Mouse (Mus musculus): ENCODE results near the gene Edaradd. TPM values are rescaled to one million over a fixed set of nuclear protein-coding genes. Genes with fewer than 3 reads are reported as not detected.
A peak's percentile ranks its signal among the peaks of the same experiment; 100 is the strongest.

Gene Edaradd
- total and polyA plus RNA-seq, 2 experiments from 2014 or later: 1.2 to 1.5 TPM

- H3K4me1 ChIP-seq (ENCODE audit: insufficient read depth, low read length): no peaks in the 10 kb centered on the region
- no peak for ATAC-seq
- no peak overlapping the region for H3K4me2 ChIP-seq (ENCODE audit: low read depth, low read length)
- no peaks in the 10 kb centered on the region for H3K9me3 ChIP-seq (ENCODE audit: low read length)
- H3K27me3 ChIP-seq (ENCODE audit: insufficient read depth, low read length): no peaks in the 10 kb centered on the region
- WGBS: 77% methylated on average over 14 of the region's 14 CpGs
- H3K9ac ChIP-seq (replicated peaks; ENCODE audit: low read length): no peak overlapping the region
- H3K36me3 ChIP-seq (ENCODE audit: insufficient read depth, low read length): peaks cover 25% of the 10 kb centered on the region; the same call in 1 of the 2 replicates
- H3K4me3 ChIP-seq (ENCODE audit: low read length): no peak overlapping the region
- no peak for TF ChIP-seq CTCF (IDR thresholded peaks at IDR 0.05; ENCODE audit: low read depth)
- H3K27ac ChIP-seq: no peak overlapping the region
- DNase-seq (ENCODE audit: low spot score): no peak
Measured at GRCm38 (mm10) chr13:12453150-12453549, 67.1 kb downstream of the Edaradd start.

- WGBS: 55% methylated on average over 2 of the region's 2 CpGs
- DNase-seq (ENCODE audit: low spot score): peak; percentile 73
- Histone ChIP-seq H3K4me1 (ENCODE audit: insufficient read depth, low read length) (no peaks in the 10 kb centered on the region), H3K4me3 (ENCODE audit: low read length) (no peak overlapping the region), H3K27me3 (ENCODE audit: insufficient read depth, low read length) (no peaks in the 10 kb centered on the region), H3K9me3 (ENCODE audit: low read length) (no peaks in the 10 kb centered on the region), H3K4me2 (ENCODE audit: low read depth, low read length) (no peak overlapping the region), H3K27ac (no peak overlapping the region), H3K36me3 (ENCODE audit: insufficient read depth, low read length) (peaks cover 38% of the 10 kb centered on the region), H3K9ac (replicated peaks; ENCODE audit: low read length) (no peak overlapping the region)
- no peak for TF ChIP-seq CTCF (IDR thresholded peaks at IDR 0.05; ENCODE audit: low read depth)
- peak; percentile 80 for ATAC-seq
Measured at GRCm38 (mm10) chr13:12442008-12442587, 78.1 kb downstream of the Edaradd start.

- Histone ChIP-seq H3K9ac (replicated peaks; ENCODE audit: low read length) (no peak overlapping the region), H3K9me3 (ENCODE audit: low read length) (no peaks in the 10 kb centered on the region), H3K4me2 (ENCODE audit: low read depth, low read length) (no peak overlapping the region), H3K4me3 (ENCODE audit: low read length) (no peak overlapping the region), H3K27me3 (ENCODE audit: insufficient read depth, low read length) (no peaks in the 10 kb centered on the region), H3K27ac (no peak overlapping the region), H3K36me3 (ENCODE audit: insufficient read depth, low read length) (peaks cover 45% of the 10 kb centered on the region), H3K4me1 (ENCODE audit: insufficient read depth, low read length) (no peaks in the 10 kb centered on the region)
- no peak for TF ChIP-seq CTCF (IDR thresholded peaks at IDR 0.05; ENCODE audit: low read depth)
- DNase-seq (ENCODE audit: low spot score): no peak
- 87% methylated on average over 6 of the region's 6 CpGs for WGBS
- no peak for ATAC-seq
Measured at GRCm38 (mm10) chr13:12440813-12441212, 79.4 kb downstream of the Edaradd start.

- Histone ChIP-seq H3K9ac (replicated peaks; ENCODE audit: low read length) (no peak overlapping the region), H3K4me2 (ENCODE audit: low read depth, low read length) (no peak overlapping the region), H3K4me1 (ENCODE audit: insufficient read depth, low read length) (no peaks in the 10 kb centered on the region), H3K36me3 (ENCODE audit: insufficient read depth, low read length) (peaks cover 57% of the 10 kb centered on the region), H3K9me3 (ENCODE audit: low read length) (no peaks in the 10 kb centered on the region), H3K4me3 (ENCODE audit: low read length) (no peak overlapping the region), H3K27me3 (ENCODE audit: insufficient read depth, low read length) (no peaks in the 10 kb centered on the region), H3K27ac (no peak overlapping the region)
- no peak for TF ChIP-seq CTCF (IDR thresholded peaks at IDR 0.05; ENCODE audit: low read depth)
- DNase-seq (ENCODE audit: low spot score): no peak
- WGBS: 91% methylated on average over 3 of the region's 3 CpGs
- no peak for ATAC-seq
Measured at GRCm38 (mm10) chr13:12439586-12439985, 80.7 kb downstream of the Edaradd start.

GRCm38 (mm10) chr13:12433843-12434242, 86.4 kb downstream of the Edaradd start:
- ATAC-seq (no peak), DNase-seq (ENCODE audit: low spot score) (no peak)
- H3K36me3 ChIP-seq (ENCODE audit: insufficient read depth, low read length): peaks cover 84% of the 10 kb centered on the region
- H3K9me3 ChIP-seq (ENCODE audit: low read length): no peaks in the 10 kb centered on the region
- no peak for TF ChIP-seq CTCF (IDR thresholded peaks at IDR 0.05; ENCODE audit: low read depth)
- WGBS: 84% methylated on average over 5 of the region's 5 CpGs
- no peak overlapping the region for H3K27ac ChIP-seq
- H3K4me1 ChIP-seq (ENCODE audit: insufficient read depth, low read length): no peaks in the 10 kb centered on the region
- no peak overlapping the region for H3K4me2 ChIP-seq (ENCODE audit: low read depth, low read length)
- H3K4me3 ChIP-seq (ENCODE audit: low read length): no peak overlapping the region
- H3K9ac ChIP-seq (replicated peaks; ENCODE audit: low read length): no peak overlapping the region
- H3K27me3 ChIP-seq (ENCODE audit: insufficient read depth, low read length): no peaks in the 10 kb centered on the region

GRCm38 (mm10) chr13:12428556-12428955, 91.7 kb downstream of the Edaradd start:
- H3K9ac ChIP-seq (replicated peaks; ENCODE audit: low read length): no peak overlapping the region
- no peaks in the 10 kb centered on the region for H3K9me3 ChIP-seq (ENCODE audit: low read length)
- no peak for ATAC-seq
- 98% methylated on average over 13 of the region's 13 CpGs for WGBS
- no peak for TF ChIP-seq CTCF (IDR thresholded peaks at IDR 0.05; ENCODE audit: low read depth)
- H3K27ac ChIP-seq: no peak overlapping the region
- H3K27me3 ChIP-seq (ENCODE audit: insufficient read depth, low read length): no peaks in the 10 kb centered on the region
- no peak overlapping the region for H3K4me3 ChIP-seq (ENCODE audit: low read length)
- H3K4me2 ChIP-seq (ENCODE audit: low read depth, low read length): no peak overlapping the region
- H3K4me1 ChIP-seq (ENCODE audit: insufficient read depth, low read length): no peaks in the 10 kb centered on the region
- peaks cover 81% of the 10 kb centered on the region for H3K36me3 ChIP-seq (ENCODE audit: insufficient read depth, low read length)
- no peak for DNase-seq (ENCODE audit: low spot score)

Other genes starting within 250 kb of the Edaradd start
- gene Actn2, start 179.7 kb downstream of the Edaradd start, total RNA-seq (2014; rRNA removed): 2.8 and 6.5 TPM in 2 replicates
- 2.8 and 4.9 TPM in 2 replicates for gene Actn2, start 179.7 kb downstream of the Edaradd start, polyA plus RNA-seq (2015; fragmentation: Nextera tagmentation; extraction: Ambion mirVana)
- 12.4 and 14.2 TPM in 2 replicates for gene Heatr1, start 125.4 kb downstream of the Edaradd start, total RNA-seq (2014; rRNA removed)
- gene Heatr1, start 125.4 kb downstream of the Edaradd start, polyA plus RNA-seq (2015; fragmentation: Nextera tagmentation; extraction: Ambion mirVana): 5.9 and 6.4 TPM in 2 replicates
- gene Lgals8, start 55.5 kb downstream of the Edaradd start, total RNA-seq (2014; rRNA removed): 19.6 and 20.1 TPM in 2 replicates
- 28.6 and 30.0 TPM in 2 replicates for gene Lgals8, start 55.5 kb downstream of the Edaradd start, polyA plus RNA-seq (2015; fragmentation: Nextera tagmentation; extraction: Ambion mirVana)
- gene Ero1lb, start 45.4 kb upstream of the Edaradd start, total RNA-seq (2014; rRNA removed): 12.2 and 16.7 TPM in 2 replicates
- 10.7 and 11.4 TPM in 2 replicates for gene Ero1lb, start 45.4 kb upstream of the Edaradd start, polyA plus RNA-seq (2015; fragmentation: Nextera tagmentation; extraction: Ambion mirVana)

Data from hindbrain, postnatal 0 days (tissue).